Mouse (Mus musculus) forebrain, embryonic 10.5 days (tissue): Measurements from ENCODE around the gene Gm28539. TPM values are rescaled to one million over a fixed set of nuclear protein-coding genes. Genes with fewer than 3 reads are reported as not detected.
A peak's percentile ranks its signal among the peaks of the same experiment; 100 is the strongest.
"Not testable (repeated sequence)": the region's sequence is repeated elsewhere in the genome, so short reads cannot be mapped to it uniquely, and the experiment has no call there.

Experiments
- DNase-seq: peaks from one replicate; pipeline ENCODE4 v3.0.0-alpha.2; 2017; ENCODE audit warnings: low spot score; ENCODE audit errors: extremely low spot score
- H3K27ac ChIP-seq: fragments of 300-500 bp; sonication (generic); 2 replicates; pipeline ENCODE4 v1.5.1; 2016; ENCODE audit warnings: mild to moderate bottlenecking
- H3K27me3 ChIP-seq: fragments of 300-500 bp; sonication (generic); 2 replicates; pipeline ENCODE4 v1.6.1; 2016; ENCODE audit warnings: mild to moderate bottlenecking; ENCODE audit not compliant: poor library complexity, severe bottlenecking
- H3K36me3 ChIP-seq: fragments of 300-500 bp; sonication (generic); replicated peaks from 2 replicates; pipeline ENCODE4 v1.6.1; 2016; ENCODE audit warnings: mild to moderate bottlenecking, moderate library complexity
- H3K4me1 ChIP-seq: fragments of 300-500 bp; sonication (generic); 2 replicates; pipeline ENCODE4 v1.6.1; 2016
- H3K4me3 ChIP-seq: fragments of 300-500 bp; sonication (generic); 2 replicates; pipeline ENCODE4 v1.5.1; 2016; ENCODE audit warnings: mild to moderate bottlenecking, moderate library complexity
- H3K9me3 ChIP-seq: fragments of 300-500 bp; sonication (generic); 2 replicates; pipeline ENCODE4 v1.6.1; 2016; ENCODE audit warnings: mild to moderate bottlenecking, moderate library complexity
- WGBS: fragments of 180-500 bp; shearing (Covaris S2); methylation state at CpG from one replicate; pipeline ENCODE4 v1.1.7; 2016; 5-methylcytosine and 5-hydroxymethylcytosine counted together
- polyA plus RNA-seq: library from polyadenylated mRNA; unstranded; fragments of >200 nt; fragmentation: Nextera tagmentation; extraction: Ambion mirVana; gene quantifications from 2 replicates; pipeline ENCODE4 v1.2.1, GENCODE M21; 2016

Gm28539 gene
- polyA plus RNA-seq, 1 experiment from 2014 or later: not detected

DNA sequence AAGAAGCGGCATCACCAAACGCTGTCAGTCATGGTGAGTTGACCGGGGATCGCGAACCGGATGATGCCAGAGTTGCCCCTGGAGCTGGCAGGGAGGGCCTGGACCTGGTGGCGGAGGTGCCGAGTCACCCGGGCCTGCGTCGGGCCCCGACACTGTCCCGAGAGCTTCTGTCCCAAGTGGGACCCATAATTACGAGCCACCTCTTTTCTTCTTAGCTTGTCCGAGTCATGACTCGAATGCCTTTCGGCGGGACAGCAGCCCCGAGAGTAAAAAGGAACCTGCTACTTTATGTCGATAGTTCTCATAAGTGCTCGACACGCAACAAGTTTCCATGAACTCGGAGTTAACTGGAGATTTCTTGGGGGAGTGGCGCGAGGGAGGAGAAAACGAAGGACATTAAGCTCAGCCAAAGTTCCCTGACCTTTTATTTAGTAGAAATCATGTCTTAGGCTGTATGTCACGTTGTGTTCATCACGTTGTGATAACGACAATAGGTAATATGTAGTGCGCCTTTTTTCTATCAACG, 23.9 kb upstream of the Gm28539 start:
- H3K4me1 ChIP-seq: peaks cover 28% of the 10 kb centered on the region
- DNase-seq: no peak
- WGBS: 3% methylated on average over 31 of the region's 31 CpGs
- no peaks in the 10 kb centered on the region for H3K9me3 ChIP-seq
- peak overlapping the region; percentile 90 for H3K27ac ChIP-seq
- H3K36me3 ChIP-seq: peaks cover 59% of the 10 kb centered on the region
- peak overlapping the region; percentile 86 for H3K4me3 ChIP-seq
- H3K27me3 ChIP-seq: no peaks in the 10 kb centered on the region

DNA sequence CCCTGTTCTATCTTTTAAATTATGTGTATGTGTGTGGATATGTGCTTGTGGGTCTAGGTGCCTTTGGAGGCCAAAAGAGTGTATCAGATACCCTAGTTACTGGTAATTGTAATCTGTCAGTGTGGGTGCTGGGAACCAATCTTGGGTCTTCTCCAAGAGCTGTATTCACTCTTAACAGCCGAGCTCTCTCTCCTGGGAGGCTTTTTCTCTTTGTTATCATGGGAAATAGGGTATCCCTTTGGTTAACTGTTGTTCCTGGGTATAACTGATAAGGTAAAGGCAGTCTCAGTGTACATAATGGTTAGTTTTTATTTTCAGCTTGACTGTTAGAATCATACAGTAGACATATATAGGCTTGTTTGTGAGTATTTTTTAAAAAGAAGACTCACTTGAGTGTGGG, 14.0 kb upstream of the Gm28539 start:
- no peaks in the 10 kb centered on the region for H3K27me3 ChIP-seq
- no peaks in the 10 kb centered on the region for H3K9me3 ChIP-seq
- H3K36me3 ChIP-seq: peaks cover 100% of the 10 kb centered on the region
- H3K27ac ChIP-seq: no peak overlapping the region
- H3K4me1 ChIP-seq: no peaks in the 10 kb centered on the region
- no peak for DNase-seq
- no peak overlapping the region for H3K4me3 ChIP-seq
- WGBS: 81% methylated on average over 1 of the region's 1 CpGs

DNA sequence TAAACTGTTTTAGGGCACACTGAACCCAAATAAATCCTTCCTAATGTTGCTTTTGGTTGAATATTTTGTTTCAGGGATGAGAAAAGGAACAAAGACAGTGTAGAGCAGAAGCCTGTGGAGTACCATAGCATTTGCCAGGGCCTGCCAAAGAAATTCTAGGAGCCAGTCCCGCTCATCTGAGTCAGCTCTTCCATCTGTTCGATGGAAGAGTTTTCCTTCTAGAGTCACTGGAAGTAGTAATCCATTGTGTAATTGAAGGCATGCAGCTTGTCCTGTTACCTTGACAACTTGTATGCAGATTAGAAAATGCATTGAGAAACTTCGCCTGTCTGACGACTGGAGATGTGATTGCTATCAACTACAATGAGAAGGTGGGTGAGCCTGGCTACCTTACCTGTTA, 13.5 kb upstream of the Gm28539 start:
- Histone ChIP-seq H3K4me3 (no peak overlapping the region), H3K27ac (no peak overlapping the region), H3K36me3 (peaks cover 100% of the 10 kb centered on the region), H3K9me3 (no peaks in the 10 kb centered on the region), H3K4me1 (no peaks in the 10 kb centered on the region), H3K27me3 (no peaks in the 10 kb centered on the region)
- 83% methylated on average over 4 of the region's 4 CpGs for WGBS
- DNase-seq: no peak

DNA sequence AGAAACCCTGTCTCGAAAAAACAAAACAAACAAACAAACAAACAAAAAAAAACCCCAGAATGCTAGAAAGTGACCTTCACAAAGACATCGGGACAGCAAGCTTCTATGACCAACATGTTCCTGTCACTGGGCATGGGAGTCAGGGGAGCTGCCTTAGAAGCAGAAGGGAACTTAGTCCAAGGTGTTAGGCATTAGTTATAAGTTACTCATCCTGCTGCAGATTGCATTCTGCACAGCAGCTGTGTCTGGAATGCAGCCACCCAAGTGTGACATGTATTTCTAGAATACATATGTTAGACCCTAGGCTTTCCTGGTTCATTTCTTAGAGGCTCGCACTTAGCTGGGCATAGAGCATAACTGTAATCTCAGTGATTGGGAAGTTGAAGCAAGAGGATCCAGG, 7.8 kb upstream of the Gm28539 start:
- H3K4me1 ChIP-seq: no peaks in the 10 kb centered on the region
- peaks cover 100% of the 10 kb centered on the region for H3K36me3 ChIP-seq
- no peaks in the 10 kb centered on the region for H3K27me3 ChIP-seq
- H3K4me3 ChIP-seq: no peak overlapping the region
- DNase-seq: no peak
- no peaks in the 10 kb centered on the region for H3K9me3 ChIP-seq
- no peak overlapping the region for H3K27ac ChIP-seq
- WGBS: 95% methylated on average over 3 of the region's 3 CpGs

DNA sequence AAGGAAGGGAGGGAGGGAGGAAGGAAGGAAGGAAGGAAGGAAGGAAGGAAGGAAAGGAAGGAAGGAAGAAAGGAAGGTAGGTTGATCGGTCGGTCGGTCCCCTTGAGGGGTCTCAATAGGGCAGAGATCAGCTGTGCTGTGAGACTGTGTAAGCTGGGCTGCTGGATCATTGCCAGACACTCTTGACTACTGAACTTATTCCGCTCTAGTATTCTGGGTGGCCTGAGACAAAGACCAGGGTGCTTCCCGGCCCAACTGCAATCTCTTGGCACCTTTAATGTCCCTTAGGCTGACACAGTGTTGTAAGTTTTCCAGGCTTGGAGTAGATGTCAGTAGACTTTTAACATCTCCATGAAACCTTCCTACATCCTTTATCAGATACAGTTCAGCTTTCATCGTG, 7.3 kb upstream of the Gm28539 start:
- DNase-seq: no peak
- no peak overlapping the region for H3K4me3 ChIP-seq
- H3K4me1 ChIP-seq: no peaks in the 10 kb centered on the region
- no peak overlapping the region for H3K27ac ChIP-seq
- H3K27me3 ChIP-seq: no peaks in the 10 kb centered on the region
- no peaks in the 10 kb centered on the region for H3K9me3 ChIP-seq
- H3K36me3 ChIP-seq: peaks cover 100% of the 10 kb centered on the region
- 96% methylated on average over 6 of the region's 6 CpGs for WGBS

DNA sequence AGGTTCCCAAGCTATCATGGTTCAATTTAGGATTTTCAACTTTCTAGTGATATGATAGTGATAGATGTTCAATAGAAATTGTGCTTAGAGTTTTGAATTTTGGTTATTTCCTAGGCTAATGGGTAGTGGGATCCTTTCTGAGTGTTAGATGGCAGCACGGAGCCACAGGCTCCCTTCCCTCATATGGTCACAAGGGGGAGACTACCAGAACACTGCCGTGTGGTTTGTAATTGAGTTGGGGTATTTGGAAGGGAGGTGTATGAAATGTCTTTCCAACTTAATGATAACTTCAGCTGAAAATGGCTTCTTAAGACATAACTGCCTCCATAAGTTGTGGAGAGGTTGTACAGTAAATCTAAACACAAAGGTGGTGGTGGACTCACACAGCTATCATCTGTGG, 2.9 kb upstream of the Gm28539 start:
- H3K4me1 ChIP-seq: peaks cover 12% of the 10 kb centered on the region
- H3K4me3 ChIP-seq: no peak overlapping the region
- WGBS: 79% methylated on average over 2 of the region's 2 CpGs
- H3K9me3 ChIP-seq: no peaks in the 10 kb centered on the region
- DNase-seq: no peak
- H3K27ac ChIP-seq: no peak overlapping the region
- peaks cover 78% of the 10 kb centered on the region for H3K36me3 ChIP-seq
- H3K27me3 ChIP-seq: no peaks in the 10 kb centered on the region

DNA sequence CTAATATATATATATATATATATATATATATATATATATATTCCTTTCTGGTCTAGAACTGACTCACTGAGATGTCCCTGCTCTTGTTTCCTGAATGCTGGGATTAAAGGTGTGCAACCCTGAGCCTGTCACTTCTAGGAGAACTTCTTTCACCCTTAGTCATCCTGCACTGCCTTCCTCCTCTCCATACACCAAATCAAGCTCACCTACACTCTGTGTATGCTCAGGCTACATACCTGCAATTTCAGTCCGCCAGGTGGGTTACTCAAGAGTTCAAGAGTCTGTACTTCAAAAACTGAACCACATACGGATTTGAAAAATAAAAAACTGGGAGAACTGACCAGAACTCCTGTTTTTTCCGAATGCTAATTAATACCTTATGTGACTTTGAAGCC, 314 bp upstream of the Gm28539 start:
- H3K9me3 ChIP-seq: no peaks in the 10 kb centered on the region
- 25% methylated on average over 3 of the region's 3 CpGs for WGBS
- peak overlapping the region; percentile 88 for H3K4me3 ChIP-seq
- peaks cover 12% of the 10 kb centered on the region for H3K4me1 ChIP-seq
- DNase-seq: no peak
- H3K27ac ChIP-seq: no peak overlapping the region
- no peaks in the 10 kb centered on the region for H3K27me3 ChIP-seq
- peaks cover 63% of the 10 kb centered on the region for H3K36me3 ChIP-seq

DNA sequence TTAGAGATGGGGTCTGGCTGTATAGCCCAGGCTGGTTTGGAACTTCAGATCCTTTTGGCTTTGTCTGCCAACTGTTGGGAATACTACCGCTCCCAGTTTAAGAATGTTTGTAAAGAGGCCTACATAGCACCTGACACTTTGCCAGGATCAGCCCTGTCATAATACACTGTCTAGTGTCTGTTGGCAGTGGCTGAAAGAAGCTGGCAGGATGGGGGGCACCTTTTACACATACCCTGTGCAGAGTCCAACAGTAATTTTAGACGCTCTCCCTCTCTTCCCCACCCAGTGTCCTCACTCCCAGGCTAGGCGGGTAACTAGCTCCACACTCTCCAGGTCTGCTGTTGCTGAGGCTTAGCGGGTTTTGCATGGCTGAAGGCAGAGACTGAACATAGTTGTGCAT, 2.0 kb downstream of the Gm28539 start:
- Histone ChIP-seq H3K4me3 (no peak overlapping the region), H3K9me3 (no peaks in the 10 kb centered on the region), H3K27ac (no peak overlapping the region), H3K27me3 (no peaks in the 10 kb centered on the region), H3K36me3 (peaks cover 41% of the 10 kb centered on the region), H3K4me1 (peaks cover 12% of the 10 kb centered on the region)
- WGBS: 96% methylated on average over 4 of the region's 4 CpGs
- no peak for DNase-seq

DNA sequence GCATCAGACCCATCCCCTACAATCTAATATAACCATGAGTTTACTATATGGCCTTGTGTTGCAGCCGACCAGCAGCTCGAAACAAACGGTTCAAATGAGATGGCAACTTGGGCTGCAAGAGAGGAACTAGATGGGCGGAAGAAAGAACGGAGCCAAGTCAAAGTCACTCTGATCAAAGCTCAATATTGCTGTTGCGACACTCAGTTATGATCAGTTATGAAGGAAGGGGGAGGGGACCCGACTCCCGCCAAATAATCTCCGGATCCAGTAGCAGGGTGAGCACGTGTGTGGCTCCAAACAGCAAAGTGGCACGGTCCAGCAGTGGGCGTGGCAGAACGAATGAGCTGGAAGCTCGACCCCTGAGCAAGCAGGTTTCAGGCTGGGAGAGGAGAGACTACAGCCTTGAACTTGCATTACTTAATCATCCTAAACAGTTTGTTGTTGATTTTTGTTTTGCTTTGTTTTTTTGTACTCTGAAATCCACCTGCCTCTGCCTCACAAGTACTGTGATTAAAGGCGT, 10.0 kb downstream of the Gm28539 start:
- H3K27me3 ChIP-seq: no peaks in the 10 kb centered on the region
- WGBS: 90% methylated on average over 15 of the region's 15 CpGs
- H3K4me3 ChIP-seq: no peak overlapping the region
- no peaks in the 10 kb centered on the region for H3K36me3 ChIP-seq
- H3K27ac ChIP-seq: no peak overlapping the region
- H3K4me1 ChIP-seq: no peaks in the 10 kb centered on the region
- DNase-seq: no peak
- peaks cover 8% of the 10 kb centered on the region; the same call in 1 of the 2 replicates for H3K9me3 ChIP-seq

DNA sequence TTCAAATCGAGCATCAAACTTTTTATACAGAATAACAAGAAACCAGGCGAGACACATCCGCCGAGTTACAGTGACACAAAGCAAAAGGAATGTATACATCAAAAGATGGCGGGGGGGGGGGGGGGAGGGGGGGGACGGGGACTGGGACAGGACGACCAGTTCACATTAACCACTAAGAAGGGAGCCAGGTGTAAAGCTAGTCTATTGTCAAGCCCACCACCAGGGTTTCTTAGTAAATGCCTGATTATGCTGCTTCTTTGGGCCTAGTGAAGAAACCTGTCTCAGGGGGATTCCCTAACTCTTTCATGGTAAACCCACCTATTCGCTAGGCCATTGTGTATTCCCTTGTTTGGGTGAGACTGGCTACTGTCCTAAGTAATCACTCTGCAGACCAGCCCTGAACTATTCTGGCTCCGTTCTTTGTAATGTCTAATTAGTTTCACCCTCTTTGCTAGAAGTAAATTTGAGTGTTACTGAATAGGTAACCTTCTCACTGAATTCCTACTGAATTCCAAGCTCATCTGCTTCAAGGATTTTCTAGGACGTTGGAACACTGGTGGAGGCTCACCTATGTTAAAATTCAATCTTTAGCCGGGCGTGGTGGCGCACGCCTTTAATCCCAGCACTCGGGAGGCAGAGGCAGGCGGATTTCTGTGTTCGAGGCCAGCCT, 13.3 kb downstream of the Gm28539 start:
- DNase-seq, H3K36me3 ChIP-seq, H3K4me1 ChIP-seq, H3K27me3 ChIP-seq, H3K4me3 ChIP-seq, H3K27ac ChIP-seq, H3K9me3 ChIP-seq: not testable (repeated sequence)
- WGBS: 90% methylated on average over 17 of the region's 17 CpGs

DNA sequence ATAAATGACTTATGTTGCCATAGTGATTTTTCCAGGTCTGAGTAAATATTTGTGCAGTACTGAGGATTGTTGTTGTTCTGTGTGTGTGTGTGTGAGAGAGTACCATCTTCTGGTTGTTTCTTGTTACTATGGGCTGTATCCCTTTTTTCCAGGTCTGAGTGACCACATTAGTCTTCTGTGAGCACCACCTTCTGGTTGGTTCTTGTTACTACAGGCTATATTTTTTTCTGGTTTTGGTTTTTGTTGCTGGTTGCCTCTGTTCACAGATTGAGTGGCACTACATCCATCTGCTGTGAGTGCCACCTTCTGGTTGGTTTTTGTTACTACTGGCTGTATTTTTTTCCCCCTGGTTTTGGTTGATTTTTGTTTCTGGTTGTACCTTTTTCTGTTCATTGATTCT, 22.2 kb downstream of the Gm28539 start:
- DNase-seq: no peak
- no peaks in the 10 kb centered on the region for H3K4me1 ChIP-seq
- no peaks in the 10 kb centered on the region for H3K27me3 ChIP-seq
- H3K9me3 ChIP-seq: peaks cover 10% of the 10 kb centered on the region
- no peak overlapping the region for H3K27ac ChIP-seq
- no peaks in the 10 kb centered on the region for H3K36me3 ChIP-seq
- H3K4me3 ChIP-seq: no peak overlapping the region

DNA sequence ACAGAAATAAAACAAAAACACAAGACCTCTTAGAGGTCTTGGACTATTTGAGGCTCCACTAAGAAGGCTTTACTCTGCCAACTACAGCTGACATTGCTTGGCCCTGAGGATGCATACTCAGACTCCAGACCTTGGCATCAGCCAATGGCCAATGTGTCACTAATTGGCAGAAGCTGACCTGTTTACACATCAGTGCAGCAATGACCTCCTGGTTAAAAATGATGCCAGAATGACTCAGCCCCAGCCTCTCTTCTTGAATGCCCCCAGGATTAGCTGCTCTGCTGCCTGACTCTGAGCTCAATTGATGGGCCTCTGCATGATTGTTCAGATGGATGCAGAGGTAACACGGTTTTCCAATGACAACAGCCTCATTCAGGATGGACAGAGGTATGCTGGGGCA, 23.8 kb downstream of the Gm28539 start:
- peaks cover 10% of the 10 kb centered on the region for H3K9me3 ChIP-seq
- H3K27ac ChIP-seq: no peak overlapping the region
- H3K27me3 ChIP-seq: no peaks in the 10 kb centered on the region
- H3K4me1 ChIP-seq: no peaks in the 10 kb centered on the region
- DNase-seq: no peak
- no peak overlapping the region for H3K4me3 ChIP-seq
- 76% methylated on average over 1 of the region's 1 CpGs for WGBS
- no peaks in the 10 kb centered on the region for H3K36me3 ChIP-seq

DNA sequence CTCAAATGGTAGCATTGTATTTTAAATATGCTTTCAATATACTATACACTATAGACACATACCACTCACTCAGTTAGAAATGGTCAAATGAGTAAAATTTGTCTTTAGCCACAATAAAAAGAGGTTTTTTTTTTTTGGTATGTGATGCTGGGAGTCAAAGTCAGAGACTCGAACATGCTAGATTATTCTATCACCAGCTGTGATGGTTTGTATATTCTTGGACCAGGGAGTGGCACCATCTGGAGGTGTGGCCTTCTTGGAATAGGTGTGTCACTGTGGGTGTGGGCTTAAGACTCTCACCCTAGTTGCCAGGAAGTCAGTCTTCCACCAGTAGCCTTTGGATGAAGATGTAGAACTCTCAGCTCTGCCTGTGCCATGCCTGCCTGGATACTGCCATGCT, 34.1 kb downstream of the Gm28539 start:
- DNase-seq, H3K4me1 ChIP-seq, H3K27ac ChIP-seq, H3K4me3 ChIP-seq, H3K27me3 ChIP-seq: not testable (repeated sequence)
- 91% methylated on average over 1 of the region's 1 CpGs for WGBS
- Histone ChIP-seq H3K36me3 (peaks cover 53% of the 10 kb centered on the region), H3K9me3 (peaks cover 12% of the 10 kb centered on the region; the same call in 1 of the 2 replicates)
